Mouse (Mus musculus): ENCODE results near the gene Mest. TPM values are rescaled to one million over a fixed set of nuclear protein-coding genes. Genes with fewer than 3 reads are reported as not detected.

The Mest gene
- polyA plus RNA-seq, 1 experiment from 2014 or later, result 2,705 TPM

- H3K27ac ChIP-seq (replicated peaks in 1 of 2; ENCODE audit: control insufficient read depth in 1 of 2, insufficient read depth in 1 of 2, low read depth in 2 of 2, low read length in 2 of 2), result no peak overlapping the region
Observed at GRCm38 (mm10) chr6:30714891-30715471, 8.4 kb upstream of the Mest start.

GRCm38 (mm10) chr6:30716796-30717195, 6.6 kb upstream of the Mest start:
- Histone ChIP-seq H3K9ac (ENCODE audit: low read length) (no peak overlapping the region), H3K27ac (replicated peaks in 1 of 2; ENCODE audit: control insufficient read depth in 1 of 2, insufficient read depth in 1 of 2, low read depth in 2 of 2, low read length in 2 of 2) (no peak overlapping the region; a peak in 1 of 4 replicates), H3K27me3 (ENCODE audit: control insufficient read depth, insufficient read depth, low read length) (no peaks in the 10 kb centered on the region), H3K4me1 (ENCODE audit: control insufficient read depth in 2 of 2, insufficient read depth in 2 of 2, low read length in 2 of 2) (peaks cover 0 to 2% of the 10 kb centered on the region in 2 experiments; a peak in 1 of 4 replicates), H3K36me3 (ENCODE audit: control insufficient read depth, insufficient read depth, low read length) (no peaks in the 10 kb centered on the region), H3K4me2 (ENCODE audit: low read length) (no peak overlapping the region), H3K9me3 (ENCODE audit: control insufficient read depth, low read length) (no peaks in the 10 kb centered on the region), H3K4me3 (ENCODE audit: control insufficient read depth in 1 of 2, insufficient read depth in 1 of 2, low read depth in 1 of 2, low read length in 2 of 2) (no peak overlapping the region)
- ATAC-seq (ENCODE audit: insufficient number of reproducible peaks, insufficient read depth, low FRiP score, low read depth), result no peak
- WGBS, result 82% methylated on average over 7 of the region's 7 CpGs

More at GRCm38 (mm10) chr6:30714891-30715471, 8.4 kb upstream of the Mest start:
- WGBS, result 83% methylated on average over 5 of the region's 5 CpGs
- Histone ChIP-seq H3K4me1 (ENCODE audit: control insufficient read depth in 2 of 2, insufficient read depth in 2 of 2, low read length in 2 of 2) (peaks cover 0 to 8% of the 10 kb centered on the region in 2 experiments; a peak in 3 of 4 replicates), H3K4me2 (ENCODE audit: low read length) (no peak overlapping the region), H3K27me3 (ENCODE audit: control insufficient read depth, insufficient read depth, low read length) (no peaks in the 10 kb centered on the region), H3K36me3 (ENCODE audit: control insufficient read depth, insufficient read depth, low read length) (no peaks in the 10 kb centered on the region), H3K9me3 (ENCODE audit: control insufficient read depth, low read length) (no peaks in the 10 kb centered on the region), H3K9ac (ENCODE audit: low read length) (no peak overlapping the region), H3K4me3 (ENCODE audit: control insufficient read depth in 1 of 2, insufficient read depth in 1 of 2, low read depth in 1 of 2, low read length in 2 of 2) (no peak overlapping the region)
- ATAC-seq (ENCODE audit: insufficient number of reproducible peaks, insufficient read depth, low FRiP score, low read depth), result no peak

- H3K27me3 ChIP-seq (ENCODE audit: control insufficient read depth, insufficient read depth, low read length), result no peaks in the 10 kb centered on the region
- H3K9ac ChIP-seq (ENCODE audit: low read length), result no peak overlapping the region
- H3K9me3 ChIP-seq (ENCODE audit: control insufficient read depth, low read length), result no peaks in the 10 kb centered on the region
- H3K4me2 ChIP-seq (ENCODE audit: low read length), result no peak overlapping the region
- no peak for ATAC-seq (ENCODE audit: insufficient number of reproducible peaks, insufficient read depth, low FRiP score, low read depth)
- H3K4me3 ChIP-seq (ENCODE audit: control insufficient read depth in 1 of 2, insufficient read depth in 1 of 2, low read depth in 1 of 2, low read length in 2 of 2), result no peak overlapping the region
- no peak overlapping the region for H3K27ac ChIP-seq (replicated peaks in 1 of 2; ENCODE audit: control insufficient read depth in 1 of 2, insufficient read depth in 1 of 2, low read depth in 2 of 2, low read length in 2 of 2)
- 83% methylated on average over 4 of the region's 4 CpGs for WGBS
- no peaks in the 10 kb centered on the region for H3K36me3 ChIP-seq (ENCODE audit: control insufficient read depth, insufficient read depth, low read length)
- peaks cover 3 to 7% of the 10 kb centered on the region in 2 experiments for H3K4me1 ChIP-seq (ENCODE audit: control insufficient read depth in 2 of 2, insufficient read depth in 2 of 2, low read length in 2 of 2)
Observed at GRCm38 (mm10) chr6:30722385-30723164, 772 bp upstream of the Mest start.

GRCm38 (mm10) chr6:30730301-30730971, 7.1 kb downstream of the Mest start:
- WGBS, result 63% methylated on average over 12 of the region's 12 CpGs
- H3K27ac ChIP-seq (replicated peaks in 1 of 2; ENCODE audit: control insufficient read depth in 1 of 2, insufficient read depth in 1 of 2, low read depth in 2 of 2, low read length in 2 of 2), result peak overlapping the region in 1 of 2 experiments; percentile 47; a peak in 1 of 4 replicates
- no peaks in the 10 kb centered on the region for H3K27me3 ChIP-seq (ENCODE audit: control insufficient read depth, insufficient read depth, low read length)
- H3K9me3 ChIP-seq (ENCODE audit: control insufficient read depth, low read length), result peaks cover 3% of the 10 kb centered on the region; the same call in 1 of the 2 replicates
- H3K36me3 ChIP-seq (ENCODE audit: control insufficient read depth, insufficient read depth, low read length), result no peaks in the 10 kb centered on the region
- no peak for ATAC-seq (ENCODE audit: insufficient number of reproducible peaks, insufficient read depth, low FRiP score, low read depth)
- H3K4me1 ChIP-seq (ENCODE audit: control insufficient read depth in 2 of 2, insufficient read depth in 2 of 2, low read length in 2 of 2), result peaks cover 10 to 14% of the 10 kb centered on the region in 2 experiments; a peak in 3 of 4 replicates
- no peak overlapping the region for H3K9ac ChIP-seq (ENCODE audit: low read length)
- no peak overlapping the region for H3K4me3 ChIP-seq (ENCODE audit: control insufficient read depth in 1 of 2, insufficient read depth in 1 of 2, low read depth in 1 of 2, low read length in 2 of 2)
- no peak overlapping the region for H3K4me2 ChIP-seq (ENCODE audit: low read length)

DNA sequence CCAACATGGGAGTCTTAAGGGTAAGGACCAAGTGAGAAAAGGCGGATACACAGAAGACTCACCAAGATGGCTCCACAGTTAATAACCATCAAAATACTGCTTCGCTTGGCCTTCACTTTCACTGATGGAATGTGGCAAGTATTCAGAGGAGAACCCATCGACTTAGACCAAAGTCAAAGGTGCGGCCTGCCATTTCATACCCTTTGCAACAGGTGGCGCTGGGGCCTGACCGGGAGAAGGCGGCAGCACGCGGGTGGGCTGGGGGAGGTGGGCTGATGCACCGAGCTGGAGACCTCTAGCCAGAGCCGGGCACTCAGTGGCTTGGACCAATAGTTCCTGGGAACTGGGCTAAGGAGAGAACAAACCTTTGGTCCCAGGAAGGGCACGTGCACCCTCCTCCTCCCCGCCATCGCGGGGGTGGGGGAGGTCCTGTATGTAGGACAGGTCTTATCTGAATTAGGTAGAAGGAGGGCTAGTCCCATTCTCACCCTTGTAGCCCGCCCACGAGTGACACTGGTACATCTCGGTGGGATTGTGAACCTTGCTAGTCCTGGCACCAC, 9.3 kb downstream of the Mest start:
- Histone ChIP-seq H3K9me3 (ENCODE audit: control insufficient read depth, low read length) (peaks cover 23% of the 10 kb centered on the region), H3K4me3 (ENCODE audit: control insufficient read depth in 1 of 2, insufficient read depth in 1 of 2, low read depth in 1 of 2, low read length in 2 of 2) (no peak overlapping the region), H3K4me2 (ENCODE audit: low read length) (no peak overlapping the region), H3K27ac (replicated peaks in 1 of 2; ENCODE audit: control insufficient read depth in 1 of 2, insufficient read depth in 1 of 2, low read depth in 2 of 2, low read length in 2 of 2) (no peak overlapping the region), H3K36me3 (ENCODE audit: control insufficient read depth, insufficient read depth, low read length) (no peaks in the 10 kb centered on the region), H3K27me3 (ENCODE audit: control insufficient read depth, insufficient read depth, low read length) (no peaks in the 10 kb centered on the region), H3K9ac (ENCODE audit: low read length) (no peak overlapping the region), H3K4me1 (ENCODE audit: control insufficient read depth in 2 of 2, insufficient read depth in 2 of 2, low read length in 2 of 2) (peaks cover 10 to 14% of the 10 kb centered on the region in 2 experiments; a peak in 3 of 4 replicates)
- 52% methylated on average over 18 of the region's 18 CpGs for WGBS
- ATAC-seq (ENCODE audit: insufficient number of reproducible peaks, insufficient read depth, low FRiP score, low read depth), result no peak

GRCm38 (mm10) chr6:30734465-30734864, 11.1 kb downstream of the Mest start:
- peak overlapping the region; percentile 81 for H3K4me2 ChIP-seq (ENCODE audit: low read length)
- peak overlapping the region; percentile 67 for H3K9ac ChIP-seq (ENCODE audit: low read length)
- H3K27ac ChIP-seq (replicated peaks in 1 of 2; ENCODE audit: control insufficient read depth in 1 of 2, insufficient read depth in 1 of 2, low read depth in 2 of 2, low read length in 2 of 2), result peak overlapping the region; percentile 26 to 75; a peak in 1 of 4 replicates
- 65% methylated on average over 6 of the region's 6 CpGs for WGBS
- no peaks in the 10 kb centered on the region for H3K36me3 ChIP-seq (ENCODE audit: control insufficient read depth, insufficient read depth, low read length)
- H3K4me3 ChIP-seq (ENCODE audit: control insufficient read depth in 1 of 2, insufficient read depth in 1 of 2, low read depth in 1 of 2, low read length in 2 of 2), result no peak overlapping the region
- ATAC-seq (ENCODE audit: insufficient number of reproducible peaks, insufficient read depth, low FRiP score, low read depth), result no peak
- peaks cover 40% of the 10 kb centered on the region for H3K9me3 ChIP-seq (ENCODE audit: control insufficient read depth, low read length)
- no peaks in the 10 kb centered on the region for H3K27me3 ChIP-seq (ENCODE audit: control insufficient read depth, insufficient read depth, low read length)
- peaks cover 10 to 12% of the 10 kb centered on the region in 2 experiments; a peak in 3 of 4 replicates for H3K4me1 ChIP-seq (ENCODE audit: control insufficient read depth in 2 of 2, insufficient read depth in 2 of 2, low read length in 2 of 2)
